Mouse (Mus musculus): ENCODE results near the gene Mctp2.

Mctp2 gene

GRCm38 (mm10) chr7:72306382-72306841 is at the start of gene Mctp2:
Mctp2 (minus strand) TSS chr7:72306608.
- DNase-seq = peak; percentile 58 to 68

GRCm38 (mm10) chr7:72345901-72346300 is 39.5 kb upstream of the Mctp2 start:
- DNase-seq = no peak

DNA sequence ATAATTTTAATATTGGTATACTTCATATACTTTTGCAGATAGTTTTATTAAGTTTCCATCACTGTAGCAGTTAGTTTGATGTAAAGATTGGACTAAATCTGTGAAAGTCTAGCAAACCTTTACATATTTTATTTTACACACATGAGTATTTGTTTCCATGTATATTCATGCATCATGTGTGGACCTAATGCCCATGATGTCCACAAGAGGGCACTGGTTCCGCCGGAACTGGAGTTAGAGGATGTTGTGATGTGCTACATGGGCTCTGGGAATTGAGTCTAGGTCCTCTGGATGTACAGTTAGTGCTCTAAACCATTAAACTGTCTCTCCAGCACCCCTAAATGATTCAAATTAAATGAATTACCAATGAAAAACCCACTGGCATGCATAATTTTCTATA is 37.3 kb upstream of the Mctp2 start:
- no peak for DNase-seq

DNA sequence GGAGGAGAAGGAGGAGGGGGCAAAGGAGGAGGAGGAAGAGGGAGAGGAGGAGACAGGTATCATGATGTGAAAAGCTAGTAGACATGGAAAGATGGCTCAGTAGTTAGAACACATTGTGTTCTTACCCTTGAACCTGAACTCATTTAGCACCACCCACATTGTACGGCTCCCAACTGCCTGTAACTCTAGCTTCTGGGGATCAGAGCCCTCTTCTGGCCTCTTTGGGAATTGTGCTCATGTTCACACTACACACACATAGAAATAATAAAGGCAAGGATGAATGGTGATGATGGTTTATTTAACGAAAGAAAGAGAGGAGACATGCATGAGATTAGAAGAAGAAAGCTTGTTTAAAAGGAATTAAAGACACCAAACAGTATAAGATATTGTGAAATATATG is 36.4 kb upstream of the Mctp2 start:
- no peak for DNase-seq

- DNase-seq = no peak
Measured at GRCm38 (mm10) chr7:72325961-72326360, 19.6 kb upstream of the Mctp2 start.

- DNase-seq = no peak
Measured at GRCm38 (mm10) chr7:72320906-72321305, 14.5 kb upstream of the Mctp2 start.

GRCm38 (mm10) chr7:72320441-72320840 is 14.0 kb upstream of the Mctp2 start:
- DNase-seq = no peak

- no peak for DNase-seq
Measured at GRCm38 (mm10) chr7:72314395-72315060, 8.1 kb upstream of the Mctp2 start.

GRCm38 (mm10) chr7:72313908-72314307 is 7.5 kb upstream of the Mctp2 start:
- no peak for DNase-seq

- no peak for DNase-seq
Measured at GRCm38 (mm10) chr7:72311582-72311981, 5.2 kb upstream of the Mctp2 start.

DNA sequence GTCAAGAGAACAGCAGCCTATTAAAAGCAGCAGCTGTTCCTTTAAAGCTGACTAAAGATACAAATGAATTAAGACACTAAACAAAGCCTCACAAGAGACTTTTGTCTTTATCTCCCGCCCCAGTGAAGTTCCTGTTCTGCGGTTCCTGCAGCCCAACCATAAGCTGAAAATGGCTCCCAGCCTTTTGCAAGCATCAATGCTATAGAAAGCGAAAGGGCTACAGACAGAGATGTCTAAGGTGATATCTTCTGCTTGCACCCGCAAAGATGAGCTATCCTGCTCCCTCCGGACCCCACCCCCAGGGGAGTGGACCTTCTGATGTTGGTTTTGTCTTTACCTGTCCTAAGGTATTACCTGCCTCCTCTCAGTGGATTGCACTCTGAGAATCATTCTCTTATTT is 1.7 kb upstream of the Mctp2 start:
- no peak for DNase-seq

- no peak for DNase-seq
Measured at GRCm38 (mm10) chr7:72306847-72307246, 439 bp upstream of the Mctp2 start.

DNA sequence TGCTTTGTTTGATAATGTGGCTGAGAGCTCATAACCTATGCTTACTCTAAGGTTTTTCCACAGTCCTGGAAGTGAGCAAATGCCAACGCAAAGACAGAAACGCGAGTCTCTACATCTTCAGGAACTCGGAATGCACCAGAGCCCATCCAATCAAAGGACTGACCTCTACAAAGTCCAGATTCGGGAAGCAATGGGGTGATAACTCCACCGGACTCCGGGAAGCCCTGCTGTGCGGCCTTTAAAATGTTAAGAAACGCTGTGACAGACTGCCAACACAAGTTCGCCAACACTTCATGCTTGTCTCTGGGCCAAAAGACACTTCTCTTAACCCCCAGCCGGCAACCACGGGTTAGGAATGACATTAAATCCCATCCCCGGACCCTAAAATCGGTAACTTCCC is 437 bp downstream of the Mctp2 start:
- DNase-seq = peak; percentile 1 to 2

DNA sequence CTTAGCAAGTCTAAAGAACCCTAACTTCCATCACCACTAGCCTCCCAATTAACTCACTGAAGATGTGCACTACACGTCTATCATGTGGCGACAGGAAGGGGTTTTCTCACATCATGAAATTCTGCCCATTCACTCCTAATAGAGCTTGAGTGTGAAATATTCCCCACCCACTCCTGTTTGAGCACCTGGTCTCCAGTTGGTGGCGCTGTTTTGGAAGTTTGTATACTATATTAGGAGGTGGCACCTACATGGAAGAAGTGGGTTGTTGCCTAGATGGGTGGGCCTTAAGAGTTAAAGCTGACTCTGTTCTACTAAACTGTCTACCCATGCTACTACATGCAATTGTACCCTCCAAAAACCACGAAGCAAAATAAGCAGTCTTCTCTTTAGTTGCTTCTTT is 4.7 kb downstream of the Mctp2 start:
- no peak for DNase-seq

GRCm38 (mm10) chr7:72299726-72300125 is 6.7 kb downstream of the Mctp2 start:
- no peak for DNase-seq

- DNase-seq = no peak
Measured at GRCm38 (mm10) chr7:72297013-72297412, 9.4 kb downstream of the Mctp2 start.

DNA sequence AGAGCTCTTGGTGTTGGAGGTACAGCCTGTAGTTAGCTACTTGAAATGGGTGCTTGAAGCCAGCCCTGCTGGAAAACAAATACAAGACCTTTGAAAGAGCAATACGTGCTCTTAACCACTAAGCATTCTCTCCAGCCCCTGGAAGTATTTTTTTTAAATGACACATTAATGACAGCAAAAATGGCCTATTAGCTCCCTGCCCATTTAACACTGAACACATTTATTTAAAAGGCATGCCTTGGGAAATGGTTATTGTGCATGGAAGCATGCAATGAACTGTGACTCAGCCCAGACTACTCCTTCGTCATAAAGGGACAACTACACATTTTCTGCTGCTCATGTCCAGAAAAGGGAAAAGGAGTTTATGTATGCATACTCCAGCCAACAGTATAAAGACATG is 10.2 kb downstream of the Mctp2 start:
- no peak for DNase-seq

DNA sequence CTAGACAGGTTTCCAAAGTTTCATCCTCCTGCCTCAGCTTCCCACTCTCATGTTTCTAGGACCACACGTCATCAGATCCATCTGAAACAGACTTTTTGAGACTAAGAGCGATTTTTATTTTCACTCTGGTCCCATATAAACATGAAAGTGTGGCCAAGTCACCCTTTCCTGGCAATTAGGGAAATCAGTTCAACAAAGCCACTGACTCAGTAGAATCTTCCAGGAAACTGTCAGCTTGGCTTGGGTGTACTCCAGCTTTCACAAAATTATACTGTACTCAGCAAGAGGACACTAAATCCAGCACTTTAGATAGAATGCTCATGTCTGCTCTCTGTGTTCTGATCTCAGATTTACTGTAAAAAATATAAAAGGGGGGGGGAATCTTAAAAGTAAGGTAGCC is 11.5 kb downstream of the Mctp2 start:
- DNase-seq = no peak

- no peak for DNase-seq
Measured at GRCm38 (mm10) chr7:72293784-72294538, 12.4 kb downstream of the Mctp2 start.

- DNase-seq = peak; percentile 9 to 50
Measured at GRCm38 (mm10) chr7:72292232-72292913, 14.0 kb downstream of the Mctp2 start.

GRCm38 (mm10) chr7:72280721-72281120 is 25.7 kb downstream of the Mctp2 start:
- DNase-seq = no peak

DNA sequence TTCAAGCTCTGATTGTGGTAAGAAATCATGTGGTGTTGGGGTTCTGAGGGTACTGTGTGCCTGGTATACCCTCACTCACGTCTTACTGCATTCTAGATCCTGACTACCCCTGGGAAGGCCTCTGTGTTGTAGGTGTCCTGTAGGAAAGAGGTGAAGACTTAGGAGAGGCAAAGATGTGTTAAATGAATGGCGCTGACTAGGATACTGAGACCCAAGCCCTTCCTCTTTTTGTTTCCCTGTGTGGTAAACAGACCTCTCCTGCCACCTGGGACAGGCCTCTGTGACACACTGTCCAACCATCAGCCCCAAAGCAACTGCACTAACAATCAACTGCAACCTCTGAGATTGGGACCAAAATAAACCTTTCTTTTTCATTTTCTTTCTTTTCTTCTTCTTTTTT is 28.0 kb downstream of the Mctp2 start:
- DNase-seq = no peak

GRCm38 (mm10) chr7:72275513-72275912 is 30.9 kb downstream of the Mctp2 start:
- no peak for DNase-seq

DNA sequence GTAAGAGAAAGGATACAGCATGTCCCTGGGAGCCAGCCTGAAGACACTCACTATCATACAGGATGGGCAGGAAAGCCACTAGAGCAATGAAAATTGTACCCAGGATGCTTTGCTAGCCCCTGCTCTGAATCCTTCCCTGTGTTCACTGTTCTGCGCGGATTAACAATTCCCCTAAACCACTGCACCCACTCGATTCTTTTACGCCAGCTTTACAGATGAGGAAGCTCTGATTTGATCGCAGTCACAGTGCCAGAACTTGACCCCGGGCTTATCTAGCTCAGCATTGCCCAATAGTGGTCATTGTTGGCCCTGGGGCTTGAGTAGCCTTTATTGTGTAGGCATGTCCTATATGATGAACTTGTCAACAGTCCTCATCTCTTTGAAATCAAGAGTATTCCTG is 34.9 kb downstream of the Mctp2 start:
- DNase-seq = no peak
